Mouse (Mus musculus) forebrain, embryonic 13.5 days (tissue): ENCODE data around the gene Dhh. TPM values are rescaled to one million over a fixed set of nuclear protein-coding genes. Genes with fewer than 3 reads are reported as not detected.

Experiments used
- ATAC-seq: fragments of 200-750 bp; cut with Nextera tagmentation; 2 replicates; pipeline ENCODE4 v1.8.0; 2017
- H3K27ac ChIP-seq: fragments of 300-500 bp; sonication (generic); 2 replicates; pipeline ENCODE4 v1.5.1; 2015; ENCODE audit warnings: inconsistent platforms, mild to moderate bottlenecking, moderate library complexity
- H3K27me3 ChIP-seq: fragments of 300-500 bp; sonication (generic); 2 replicates; pipeline ENCODE4 v1.6.1; 2015; ENCODE audit warnings: mild to moderate bottlenecking, inconsistent platforms
- H3K36me3 ChIP-seq: fragments of 300-500 bp; sonication (generic); 2 replicates; pipeline ENCODE4 v1.6.1; 2015; ENCODE audit warnings: mild to moderate bottlenecking, inconsistent platforms; ENCODE audit not compliant: poor library complexity, severe bottlenecking
- H3K4me1 ChIP-seq: fragments of 300-500 bp; sonication (generic); 2 replicates; pipeline ENCODE4 v1.6.1; 2015; ENCODE audit warnings: inconsistent platforms
- H3K4me2 ChIP-seq: fragments of 300-500 bp; sonication (generic); 2 replicates; pipeline ENCODE4 v1.6.1; 2015; ENCODE audit warnings: inconsistent platforms, mild to moderate bottlenecking, moderate library complexity
- H3K4me3 ChIP-seq: fragments of 300-500 bp; sonication (generic); 2 replicates; pipeline ENCODE4 v1.5.1; 2015; ENCODE audit warnings: mild to moderate bottlenecking, inconsistent platforms
- H3K9ac ChIP-seq: fragments of 300-500 bp; sonication (generic); 2 replicates; pipeline ENCODE4 v1.6.1; 2015; ENCODE audit warnings: mild to moderate bottlenecking, inconsistent platforms
- H3K9me3 ChIP-seq: fragments of 300-500 bp; sonication (generic); replicated peaks from 2 replicates; pipeline ENCODE4 v1.6.1; 2016; ENCODE audit warnings: inconsistent platforms
- WGBS: fragments of 180-500 bp; shearing (Covaris S2); methylation state at CpG from one replicate; pipeline ENCODE4 v1.1.7; 2015; 5-methylcytosine and 5-hydroxymethylcytosine counted together
- polyA plus RNA-seq: library from polyadenylated mRNA; unstranded; fragments of >200 nt; fragmentation: Nextera tagmentation; extraction: Ambion mirVana; gene quantifications from 2 replicates; pipeline ENCODE4 v1.2.1, GENCODE M21; 2015

The Dhh gene
- polyA plus RNA-seq, 1 experiment from 2014 or later, result 0.22 TPM

GRCm38 (mm10) chr15:98852733-98853132 is 45.6 kb downstream of the Dhh start:
- Histone ChIP-seq H3K4me3 (no peak overlapping the region), H3K27ac (no peak overlapping the region), H3K36me3 (peaks cover 100% of the 10 kb centered on the region), H3K27me3 (no peaks in the 10 kb centered on the region), H3K9ac (no peak overlapping the region), H3K4me2 (no peak overlapping the region), H3K9me3 (no peaks in the 10 kb centered on the region), H3K4me1 (no peaks in the 10 kb centered on the region)
- ATAC-seq, result no peak
- WGBS, result 83% methylated on average over 9 of the region's 9 CpGs

GRCm38 (mm10) chr15:98852071-98852470 is 46.3 kb downstream of the Dhh start:
- 96% methylated on average over 9 of the region's 9 CpGs for WGBS

GRCm38 (mm10) chr15:98851229-98851818 is 47.0 kb downstream of the Dhh start:
- 91% methylated on average over 21 of the region's 21 CpGs for WGBS
- Histone ChIP-seq H3K9me3 (no peaks in the 10 kb centered on the region), H3K36me3 (peaks cover 100% of the 10 kb centered on the region), H3K27ac (no peak overlapping the region), H3K4me2 (no peak overlapping the region), H3K4me1 (no peaks in the 10 kb centered on the region), H3K9ac (no peak overlapping the region), H3K4me3 (no peak overlapping the region), H3K27me3 (no peaks in the 10 kb centered on the region)
- no peak for ATAC-seq

More at GRCm38 (mm10) chr15:98852071-98852470, 46.3 kb downstream of the Dhh start:
- Histone ChIP-seq H3K27me3 (no peaks in the 10 kb centered on the region), H3K9me3 (no peaks in the 10 kb centered on the region), H3K36me3 (peaks cover 100% of the 10 kb centered on the region), H3K4me1 (no peaks in the 10 kb centered on the region), H3K27ac (no peak overlapping the region), H3K4me3 (no peak overlapping the region), H3K9ac (no peak overlapping the region), H3K4me2 (no peak overlapping the region)
- ATAC-seq, result no peak

- Histone ChIP-seq H3K9ac (no peak overlapping the region), H3K9me3 (no peaks in the 10 kb centered on the region), H3K4me2 (no peak overlapping the region), H3K4me3 (no peak overlapping the region), H3K36me3 (peaks cover 100% of the 10 kb centered on the region), H3K27ac (no peak overlapping the region), H3K27me3 (no peaks in the 10 kb centered on the region), H3K4me1 (no peaks in the 10 kb centered on the region)
- ATAC-seq, result no peak
- 91% methylated on average over 14 of the region's 14 CpGs for WGBS
Measured at GRCm38 (mm10) chr15:98850668-98851067, 47.7 kb downstream of the Dhh start.

GRCm38 (mm10) chr15:98849956-98850600 is 48.3 kb downstream of the Dhh start:
- no peak overlapping the region for H3K9ac ChIP-seq
- no peaks in the 10 kb centered on the region for H3K27me3 ChIP-seq
- peaks cover 100% of the 10 kb centered on the region for H3K36me3 ChIP-seq
- H3K9me3 ChIP-seq, result no peaks in the 10 kb centered on the region
- no peak overlapping the region for H3K4me3 ChIP-seq
- no peaks in the 10 kb centered on the region for H3K4me1 ChIP-seq
- no peak overlapping the region for H3K4me2 ChIP-seq
- ATAC-seq, result no peak
- WGBS, result 92% methylated on average over 16 of the region's 16 CpGs
- H3K27ac ChIP-seq, result no peak overlapping the region

GRCm38 (mm10) chr15:98849165-98849564 is 49.2 kb downstream of the Dhh start:
- no peaks in the 10 kb centered on the region for H3K27me3 ChIP-seq
- no peak overlapping the region for H3K4me2 ChIP-seq
- H3K36me3 ChIP-seq, result peaks cover 100% of the 10 kb centered on the region
- H3K27ac ChIP-seq, result no peak overlapping the region
- no peaks in the 10 kb centered on the region for H3K9me3 ChIP-seq
- H3K4me1 ChIP-seq, result no peaks in the 10 kb centered on the region
- no peak overlapping the region for H3K9ac ChIP-seq
- no peak overlapping the region for H3K4me3 ChIP-seq
- WGBS, result 96% methylated on average over 11 of the region's 11 CpGs
- ATAC-seq, result no peak

- Histone ChIP-seq H3K36me3 (peaks cover 100% of the 10 kb centered on the region), H3K4me3 (no peak overlapping the region), H3K9me3 (no peaks in the 10 kb centered on the region), H3K27ac (no peak overlapping the region), H3K9ac (no peak overlapping the region), H3K4me2 (no peak overlapping the region), H3K27me3 (no peaks in the 10 kb centered on the region), H3K4me1 (no peaks in the 10 kb centered on the region)
- no peak for ATAC-seq
- WGBS, result 90% methylated on average over 8 of the region's 8 CpGs
Measured at GRCm38 (mm10) chr15:98846140-98846539, 52.2 kb downstream of the Dhh start.

- H3K36me3 ChIP-seq, result peaks cover 100% of the 10 kb centered on the region
- H3K9ac ChIP-seq, result no peak overlapping the region
- no peak overlapping the region for H3K4me2 ChIP-seq
- 97% methylated on average over 2 of the region's 2 CpGs for WGBS
- H3K9me3 ChIP-seq, result no peaks in the 10 kb centered on the region
- no peaks in the 10 kb centered on the region for H3K27me3 ChIP-seq
- H3K4me1 ChIP-seq, result no peaks in the 10 kb centered on the region
- no peak for ATAC-seq
- no peak overlapping the region for H3K27ac ChIP-seq
- H3K4me3 ChIP-seq, result no peak overlapping the region
Measured at GRCm38 (mm10) chr15:98845149-98845548, 53.2 kb downstream of the Dhh start.

- H3K27ac ChIP-seq, result no peak overlapping the region
- peaks cover 100% of the 10 kb centered on the region for H3K36me3 ChIP-seq
- H3K4me2 ChIP-seq, result no peak overlapping the region
- no peaks in the 10 kb centered on the region for H3K27me3 ChIP-seq
- no peak overlapping the region for H3K9ac ChIP-seq
- H3K4me1 ChIP-seq, result no peaks in the 10 kb centered on the region
- ATAC-seq, result no peak
- no peak overlapping the region for H3K4me3 ChIP-seq
- WGBS, result 92% methylated on average over 11 of the region's 11 CpGs
- H3K9me3 ChIP-seq, result no peaks in the 10 kb centered on the region
Measured at GRCm38 (mm10) chr15:98843595-98844223, 54.6 kb downstream of the Dhh start.

Other genes with a start within 250 kb of the Dhh start
- 32.5 and 33.3 TPM in 2 replicates for gene Ddx23, start 235.6 kb downstream of the Dhh start, polyA plus RNA-seq
- 6.3 and 7.0 TPM in 2 replicates for gene Rnd1, start 221.1 kb downstream of the Dhh start, polyA plus RNA-seq
- 2.1 TPM in 2 replicates for gene Ccdc65, start 190.3 kb downstream of the Dhh start, polyA plus RNA-seq
- 3.0 and 4.9 TPM in 2 replicates for gene Fkbp11, start 170.3 kb downstream of the Dhh start, polyA plus RNA-seq
- gene Arf3, start 135.3 kb downstream of the Dhh start, polyA plus RNA-seq, result 49.2 and 55.1 TPM in 2 replicates
- gene Wnt10b, start 120.4 kb downstream of the Dhh start, polyA plus RNA-seq, result not detected in 2 replicates
- not detected in 2 replicates for gene Wnt1, start 108.7 kb downstream of the Dhh start, polyA plus RNA-seq
- 0.05 and 0.15 TPM in 2 replicates for gene Ddn, start 89.0 kb downstream of the Dhh start, polyA plus RNA-seq
- 95.9 and 99.4 TPM in 2 replicates for gene Prkag1, start 67.0 kb downstream of the Dhh start, polyA plus RNA-seq
- 13.7 and 14.3 TPM in 2 replicates for gene Kmt2d, start 27.3 kb downstream of the Dhh start, polyA plus RNA-seq
- gene Rhebl1, start 4.0 kb downstream of the Dhh start, polyA plus RNA-seq, result 31.7 and 33.0 TPM in 2 replicates
- 39.8 and 47.1 TPM in 2 replicates for gene Lmbr1l, start 19.7 kb upstream of the Dhh start, polyA plus RNA-seq
- gene Tuba1b, start 36.0 kb upstream of the Dhh start, polyA plus RNA-seq, result 1,607 and 1,715 TPM in 2 replicates
- gene Gm49450, start 55.0 kb upstream of the Dhh start, polyA plus RNA-seq, result not detected in 2 replicates
- 10,586 and 11,102 TPM in 2 replicates for gene Tuba1a, start 55.2 kb upstream of the Dhh start, polyA plus RNA-seq
- 97.6 and 102 TPM in 2 replicates for gene Tuba1c, start 131.4 kb upstream of the Dhh start, polyA plus RNA-seq
- gene Prph, start 156.6 kb upstream of the Dhh start, polyA plus RNA-seq, result 0.94 and 1.6 TPM in 2 replicates
- gene Troap, start 176.0 kb upstream of the Dhh start, polyA plus RNA-seq, result 37.8 and 38.6 TPM in 2 replicates
- gene C1ql4, start 189.3 kb upstream of the Dhh start, polyA plus RNA-seq, result 0.39 TPM in 1 of 2 replicates, not detected in the other
- 0.25 and 0.84 TPM in 2 replicates for gene Dnajc22, start 194.6 kb upstream of the Dhh start, polyA plus RNA-seq
- gene Spats2, start 227.4 kb upstream of the Dhh start, polyA plus RNA-seq, result 44.6 and 46.2 TPM in 2 replicates